Mouse (Mus musculus): Measurements from ENCODE around the gene Selenbp1.
A peak's percentile ranks its signal among the peaks of the same experiment; 100 is the strongest.

- TF ChIP-seq CTCF (conservative IDR thresholded peaks at IDR 0.05 in 1 of 2, IDR thresholded peaks at IDR 0.05 in 1 of 2; ENCODE audit: low read depth in 2 of 2, low read length in 2 of 2) (peak in 1 of 2 experiments; percentile 6; a peak in 1 of 4 replicates), POLR2A (IDR thresholded peaks at IDR 0.05; ENCODE audit: low read depth, low read length) (peak; percentile 81), MEF2A (IDR thresholded peaks at IDR 0.05; ENCODE audit: borderline replicate concordance, low read depth, low read length) (peak; percentile 14; the same call in 1 of the 2 replicates), MAX (IDR thresholded peaks at IDR 0.05; ENCODE audit: low read length) (peak; percentile 98), SIN3A (IDR thresholded peaks at IDR 0.05; ENCODE audit: low read length) (peak; percentile 77), HCFC1 (IDR thresholded peaks at IDR 0.05; ENCODE audit: low read depth, low read length) (peak; percentile 74), EP300 (IDR thresholded peaks at IDR 0.05; ENCODE audit: low read length) (no peak), RCOR1 (conservative IDR thresholded peaks at IDR 0.05; ENCODE audit: low read depth, low read length) (no peak), ZNF384 (IDR thresholded peaks at IDR 0.05; ENCODE audit: low read depth, low read length) (no peak), ZC3H11A (IDR thresholded peaks at IDR 0.05; ENCODE audit: low read depth, low read length) (no peak), POLR2AphosphoS2 (IDR thresholded peaks at IDR 0.05; ENCODE audit: low read depth, low read length) (no peak; the same call in 1 of the 2 replicates), TBP (conservative IDR thresholded peaks at IDR 0.05; ENCODE audit: low read depth, low read length) (peak; percentile 69), NRF1 (IDR thresholded peaks at IDR 0.05; ENCODE audit: low read depth, low read length) (no peak), MXI1 (IDR thresholded peaks at IDR 0.05; ENCODE audit: low read depth, low read length) (peak; percentile 56)
These were observed 41.9 kb downstream of the Selenbp1 start, which contains the start of gene Pi4kb for GRCm38 (mm10) chr3:94974528-94975422.

Measured in CH12.LX (cell line).